Mouse (Mus musculus) E14TG2a.4 (cell line): ENCODE results near the gene Nop53.
A peak's percentile ranks its signal among the peaks of the same experiment; 100 is the strongest.

Experiments
- H3K27me3 ChIP-seq: 2 replicates; pipeline ENCODE4 v1.6.1; 2014; ENCODE audit warnings: low read length, control low read depth; ENCODE audit not compliant: insufficient read depth
- H3K36me3 ChIP-seq: 2 replicates; pipeline ENCODE4 v1.6.1; 2014; ENCODE audit warnings: low read length, control low read depth; ENCODE audit not compliant: insufficient read depth
- H3K4me1 ChIP-seq: replicated peaks from 2 replicates; pipeline ENCODE4 v1.6.1; 2014; ENCODE audit warnings: low read depth, low read length, control low read depth
- H3K4me3 ChIP-seq: replicated peaks from 2 replicates; pipeline ENCODE4 v1.5.1; 2014; ENCODE audit warnings: mild to moderate bottlenecking, low read length
- H3K9me3 ChIP-seq: 2 replicates; pipeline ENCODE4 v1.6.1; 2014; ENCODE audit warnings: low read length, control low read depth
- CTCF ChIP-seq: conservative IDR thresholded peaks from 2 replicates; pipeline ENCODE4 v1.5.1; 2014; ENCODE audit warnings: low read length
- NANOG ChIP-seq: IDR thresholded peaks from 2 replicates; pipeline ENCODE4 v1.6.1; 2014; ENCODE audit warnings: borderline replicate concordance, low read length, mixed read lengths
- POU5F1 ChIP-seq: IDR thresholded peaks from 2 replicates; pipeline ENCODE4 v1.6.1; 2014; ENCODE audit warnings: low read length, borderline replicate concordance

Nop53 gene

DNA sequence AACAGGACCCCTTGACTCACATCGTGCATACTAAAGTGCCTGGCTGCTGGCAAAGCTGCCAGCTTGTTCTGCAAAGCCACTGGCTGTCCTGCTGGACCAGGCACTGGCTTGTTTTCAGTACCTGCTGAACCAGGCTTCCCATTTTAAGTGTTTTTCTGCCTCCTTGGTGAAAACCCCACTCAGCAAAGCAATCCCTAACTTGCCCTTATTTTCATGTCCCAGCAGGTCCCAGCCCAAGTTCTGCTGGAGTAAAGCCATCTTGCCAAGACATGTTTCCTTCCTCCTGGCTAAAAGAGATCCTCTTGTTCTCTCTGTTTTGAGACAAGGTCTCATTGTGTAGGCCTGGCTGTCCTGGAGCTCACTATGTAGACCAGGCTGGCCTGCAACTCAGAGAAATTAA, 1.6 kb downstream of the Nop53 start:
- peaks cover 3% of the 10 kb centered on the region for H3K27me3 ChIP-seq
- TF ChIP-seq NANOG (no peak), POU5F1 (no peak), CTCF (no peak)
- H3K9me3 ChIP-seq, result no peaks in the 10 kb centered on the region
- H3K36me3 ChIP-seq, result peaks cover 57% of the 10 kb centered on the region
- peak overlapping the region; percentile 95 for H3K4me3 ChIP-seq
- peaks cover 85% of the 10 kb centered on the region for H3K4me1 ChIP-seq

DNA sequence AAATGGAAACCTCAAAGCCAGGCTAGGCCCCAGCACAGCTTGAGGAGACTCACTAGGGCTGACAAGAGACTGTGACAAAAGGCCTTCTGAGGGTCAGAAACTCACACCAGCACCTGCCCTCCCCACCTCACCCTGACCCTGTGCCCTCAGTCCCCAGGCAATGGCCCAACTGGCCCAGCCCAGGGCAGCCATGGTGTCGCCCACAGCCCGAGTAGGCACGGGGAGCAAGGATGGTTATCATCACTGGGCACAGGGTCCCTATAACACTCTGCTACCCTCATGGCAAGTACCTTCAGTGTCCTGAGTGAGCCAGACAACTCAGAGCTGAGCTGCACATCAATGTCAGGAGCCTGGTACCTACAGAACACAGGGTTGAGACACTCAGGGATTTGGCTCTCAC, 7.3 kb downstream of the Nop53 start:
- TF ChIP-seq POU5F1, result no peak
- TF ChIP-seq CTCF, result no peak
- no peak for TF ChIP-seq NANOG
- Histone ChIP-seq H3K4me1 (peaks cover 72% of the 10 kb centered on the region), H3K36me3 (peaks cover 79% of the 10 kb centered on the region), H3K9me3 (no peaks in the 10 kb centered on the region), H3K4me3 (no peak overlapping the region), H3K27me3 (0 out of 2 replicates have a peak, but pooled peaks cover 2% of the 10 kb centered on the region)

DNA sequence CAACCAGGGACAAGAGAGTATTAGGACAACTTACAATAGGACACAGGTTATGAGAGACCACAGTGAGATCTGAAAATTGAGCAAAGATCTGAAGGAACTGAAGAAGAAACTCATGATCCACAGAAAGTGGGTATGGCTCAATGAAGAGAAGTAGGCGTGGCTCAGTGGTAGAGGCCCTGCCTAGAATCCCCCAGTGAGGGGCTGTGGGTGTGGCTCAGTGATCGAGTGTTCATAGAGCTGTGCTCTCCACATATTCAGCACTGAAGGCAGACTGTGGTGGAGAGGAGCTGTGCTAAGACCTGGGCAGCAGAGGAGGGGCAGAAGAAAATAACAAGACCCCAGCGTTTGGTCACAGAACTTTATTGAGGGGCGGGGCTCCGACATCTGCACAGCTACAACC, 8.4 kb downstream of the Nop53 start:
- H3K9me3 ChIP-seq, result no peaks in the 10 kb centered on the region
- peaks cover 68% of the 10 kb centered on the region for H3K36me3 ChIP-seq
- TF ChIP-seq CTCF (no peak), NANOG (no peak), POU5F1 (no peak)
- 0 out of 2 replicates have a peak, but pooled peaks cover 2% of the 10 kb centered on the region for H3K27me3 ChIP-seq
- peaks cover 65% of the 10 kb centered on the region for H3K4me1 ChIP-seq
- H3K4me3 ChIP-seq, result no peak overlapping the region

DNA sequence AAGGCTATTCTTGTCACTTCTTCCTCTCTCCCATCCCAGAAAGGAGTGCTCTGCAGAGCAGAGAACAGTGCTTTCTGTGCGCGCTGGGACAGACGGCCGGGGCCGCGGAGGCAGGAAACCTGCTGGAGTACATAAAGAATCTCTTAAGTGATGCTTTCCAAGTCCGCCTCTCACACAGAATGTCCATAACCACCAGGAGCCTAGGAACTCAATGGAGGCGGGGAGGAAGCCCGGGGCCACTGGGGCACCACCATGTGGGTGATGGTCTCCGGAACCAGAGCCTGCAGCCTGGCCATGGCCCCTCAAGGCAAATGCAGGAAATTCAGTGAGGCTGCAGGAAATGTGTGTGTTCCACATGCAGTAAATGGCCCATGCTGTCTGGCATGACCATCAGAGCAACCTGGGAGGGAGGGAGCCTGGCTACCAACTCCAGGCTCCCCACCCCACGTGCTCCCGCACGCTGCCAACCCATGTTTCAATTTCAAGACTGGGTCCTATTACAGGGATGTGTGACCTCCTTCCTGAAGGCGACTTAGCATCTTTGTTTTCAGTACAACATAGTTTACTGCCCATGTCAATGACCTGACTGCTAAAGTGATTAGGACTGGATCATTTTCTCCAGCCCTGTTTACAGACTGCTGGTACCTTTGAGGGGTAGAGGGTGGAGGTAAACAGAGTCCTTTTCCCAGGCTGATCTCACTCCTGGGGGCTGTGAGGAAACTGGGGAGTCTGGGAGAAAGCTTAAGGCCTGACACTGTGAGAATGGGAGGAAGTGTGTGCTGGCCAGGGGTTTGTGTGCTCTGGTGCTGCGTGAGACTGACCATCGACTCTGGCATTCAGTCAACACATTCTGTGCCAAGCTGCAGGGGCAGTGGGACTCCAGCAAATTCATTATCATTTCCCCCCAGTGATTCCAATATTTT, 12.2 kb downstream of the Nop53 start:
- Histone ChIP-seq H3K4me3 (peak overlapping the region; percentile 23; the same call in 1 of the 2 replicates), H3K36me3 (peaks cover 30% of the 10 kb centered on the region), H3K9me3 (no peaks in the 10 kb centered on the region), H3K4me1 (peaks cover 32% of the 10 kb centered on the region), H3K27me3 (0 out of 2 replicates have a peak, but pooled peaks cover 2% of the 10 kb centered on the region)
- no peak for TF ChIP-seq NANOG
- no peak for TF ChIP-seq CTCF

DNA sequence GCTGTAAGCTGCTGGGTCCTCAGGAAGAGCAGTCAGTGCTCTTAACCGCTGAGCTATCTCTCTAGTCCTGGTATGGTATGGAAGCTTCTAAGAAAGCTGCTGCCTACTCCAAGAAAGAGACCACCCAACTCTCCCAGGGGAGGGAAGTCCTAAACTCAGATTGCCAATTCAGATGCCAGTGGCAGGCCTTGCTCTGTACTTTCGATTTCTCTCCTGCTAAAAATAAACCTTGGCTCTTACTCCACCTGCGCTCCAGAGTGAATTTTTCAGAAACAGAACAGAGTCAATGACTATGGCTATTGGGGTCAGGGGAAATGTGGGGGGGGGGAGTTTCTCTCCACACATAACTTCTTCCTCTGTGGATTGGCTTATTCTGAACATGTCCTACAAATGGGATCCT, 14.2 kb downstream of the Nop53 start:
- no peak for TF ChIP-seq POU5F1
- no peak for TF ChIP-seq NANOG
- TF ChIP-seq CTCF, result no peak
- Histone ChIP-seq H3K4me3 (no peak overlapping the region), H3K27me3 (0 out of 2 replicates have a peak, but pooled peaks cover 2% of the 10 kb centered on the region), H3K36me3 (peaks cover 10% of the 10 kb centered on the region), H3K9me3 (no peaks in the 10 kb centered on the region), H3K4me1 (peaks cover 28% of the 10 kb centered on the region)

DNA sequence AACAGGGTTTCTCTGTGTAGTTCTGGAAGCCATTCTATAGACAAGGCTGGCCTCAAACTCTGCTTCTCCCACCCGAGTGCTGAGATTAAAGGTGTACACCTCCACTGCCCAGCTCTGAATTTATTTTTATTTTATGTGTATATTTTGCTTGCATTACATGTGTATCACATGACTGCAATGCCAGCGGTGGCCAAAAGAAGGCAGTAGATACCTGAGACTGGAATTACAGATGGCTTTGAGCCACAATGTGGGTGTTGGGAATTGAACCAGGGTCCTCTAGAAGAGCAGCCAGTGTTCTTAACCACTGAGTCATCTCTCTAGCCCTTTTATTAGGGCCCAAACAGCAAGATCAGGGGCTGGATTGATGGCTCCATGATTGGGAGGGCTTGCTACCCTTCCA, 15.3 kb downstream of the Nop53 start:
- peaks cover 5% of the 10 kb centered on the region for H3K27me3 ChIP-seq
- no peaks in the 10 kb centered on the region for H3K9me3 ChIP-seq
- H3K4me3 ChIP-seq, result no peak overlapping the region
- TF ChIP-seq NANOG (no peak), POU5F1 (no peak), CTCF (peak; percentile 54)
- H3K36me3 ChIP-seq, result no peaks in the 10 kb centered on the region
- peaks cover 28% of the 10 kb centered on the region for H3K4me1 ChIP-seq

GRCm38 (mm10) chr7:15929910-15930309, 16.0 kb downstream of the Nop53 start:
- Histone ChIP-seq H3K4me1 (peaks cover 28% of the 10 kb centered on the region), H3K9me3 (no peaks in the 10 kb centered on the region), H3K4me3 (no peak overlapping the region), H3K27me3 (peaks cover 7% of the 10 kb centered on the region), H3K36me3 (no peaks in the 10 kb centered on the region)
- TF ChIP-seq CTCF (peak; percentile 80), NANOG (no peak)

DNA sequence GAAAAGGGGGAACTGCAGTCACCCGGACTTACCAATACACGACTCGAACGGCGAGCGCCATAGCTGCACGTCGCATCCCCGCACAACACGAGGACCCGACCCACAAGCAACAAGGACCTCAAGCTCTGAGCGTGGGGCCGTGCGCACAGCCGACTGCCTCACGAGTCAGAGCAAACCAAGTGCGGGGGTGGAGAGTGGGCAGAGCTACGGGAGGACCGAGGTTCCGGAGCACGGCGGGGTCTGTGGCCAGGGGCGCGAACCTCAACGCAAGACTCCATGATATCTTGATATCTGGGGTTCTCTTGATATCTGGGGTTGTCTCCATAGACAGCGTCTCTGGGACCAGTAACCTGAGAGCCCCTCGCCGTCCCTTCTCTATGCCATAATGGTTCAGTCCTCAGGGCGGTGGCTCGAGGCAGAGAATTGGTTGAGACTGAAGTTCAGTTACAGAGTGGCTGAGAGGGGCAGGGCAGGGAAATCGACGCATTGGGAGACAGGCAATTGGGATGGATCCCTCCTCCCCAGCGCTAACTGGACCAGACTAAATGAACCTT, 23.6 kb downstream of the Nop53 start, which contains the start of gene Selenow:
TSS of gene Selenow (minus strand) at position 183 of the 554 bp plus-strand sequence.
- TF ChIP-seq POU5F1, result no peak
- TF ChIP-seq NANOG, result no peak
- TF ChIP-seq CTCF, result no peak
- Histone ChIP-seq H3K4me1 (peaks cover 44% of the 10 kb centered on the region), H3K9me3 (no peaks in the 10 kb centered on the region), H3K4me3 (peak within 1 kb of the TSS; percentile 92), H3K27me3 (peaks cover 26% of the 10 kb centered on the region), H3K36me3 (peaks cover 35% of the 10 kb centered on the region)

DNA sequence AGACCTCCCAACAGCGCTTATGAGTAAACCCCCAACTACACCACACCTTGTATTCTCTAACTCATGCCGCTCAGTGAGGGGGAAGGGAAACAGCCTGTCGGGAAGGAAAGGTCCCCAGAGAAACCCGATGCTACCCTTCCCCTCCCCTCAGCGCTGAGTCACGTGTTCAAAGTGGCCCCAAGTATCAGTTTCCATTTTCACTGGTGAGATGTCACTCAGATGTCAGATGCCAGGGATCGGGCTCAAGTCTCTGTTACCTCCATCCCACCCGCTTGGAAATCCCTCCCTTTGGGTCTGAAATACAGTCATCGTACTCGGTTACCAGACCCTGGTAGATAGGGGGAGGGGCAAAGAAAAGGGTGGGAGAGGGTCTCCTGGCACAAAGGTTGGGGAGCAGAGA, 24.1 kb downstream of the Nop53 start:
- peaks cover 40% of the 10 kb centered on the region for H3K36me3 ChIP-seq
- peak overlapping the region; percentile 92 for H3K4me3 ChIP-seq
- H3K4me1 ChIP-seq, result peaks cover 48% of the 10 kb centered on the region
- no peaks in the 10 kb centered on the region for H3K9me3 ChIP-seq
- H3K27me3 ChIP-seq, result peaks cover 26% of the 10 kb centered on the region
- TF ChIP-seq POU5F1 (no peak), CTCF (no peak), NANOG (no peak)
